Mouse (Mus musculus) Muller cell, postnatal 12 days (primary cell): ENCODE measurements around the gene Hscb.
A peak's percentile ranks its signal among the peaks of the same experiment; 100 is the strongest.

Source experiments
- DNase-seq: peaks from one replicate; pipeline ENCODE4 v3.0.0-alpha.2; 2015; ENCODE audit errors: inconsistent ontology term

The Hscb gene

GRCm38 (mm10) chr5:110781529-110782238 is 57.9 kb downstream of the Hscb start:
- DNase-seq = no peak

GRCm38 (mm10) chr5:110780761-110781528 is 58.6 kb downstream of the Hscb start:
- DNase-seq = no peak

GRCm38 (mm10) chr5:110779998-110780760 is 59.4 kb downstream of the Hscb start, which contains the start of gene Pus1:
TSS of gene Pus1 (minus strand) at chr5:110780659.
- peak; percentile 91 for DNase-seq

GRCm38 (mm10) chr5:110779276-110779997 is 60.1 kb downstream of the Hscb start:
- no peak for DNase-seq
